Mouse (Mus musculus): ENCODE results near the gene Epo.

GRCm38 (mm10) chr5:137487616-137488015 is 45.4 kb downstream of the Epo start:
- TF ChIP-seq CTCF (IDR thresholded peaks at IDR 0.05; ENCODE audit: extremely low read depth, insufficient read length, insufficient replicate concordance, low read depth, low read length) (no peak), POLR2A (IDR thresholded peaks at IDR 0.05; ENCODE audit: low read depth, low read length) (no peak)

Measured in small intestine, adult 2 months (tissue).